Mouse (Mus musculus) kidney, embryonic 16.5 days (tissue): Measurements from ENCODE around the gene Fchsd2. TPM values are rescaled to one million over a fixed set of nuclear protein-coding genes. Genes with fewer than 3 reads are reported as not detected.
A peak's percentile ranks its signal among the peaks of the same experiment; 100 is the strongest.

Experiments
- ATAC-seq: fragments of 200-750 bp; cut with Nextera tagmentation; 2 replicates; pipeline ENCODE4 v1.8.0; 2017; ENCODE audit warnings: moderate TSS enrichment; ENCODE audit not compliant: low FRiP score, low TSS enrichment
- H3K27ac ChIP-seq: fragments of 300-500 bp; sonication (generic); 2 replicates; pipeline ENCODE4 v1.5.1; 2014; ENCODE audit warnings: low read length
- H3K27me3 ChIP-seq: fragments of 300-500 bp; sonication (generic); 2 replicates; pipeline ENCODE4 v1.6.1; 2014; ENCODE audit warnings: low read length, control low read depth, mixed read lengths; ENCODE audit not compliant: insufficient read depth
- H3K36me3 ChIP-seq: fragments of 300-500 bp; sonication (generic); 2 replicates; pipeline ENCODE4 v1.6.1; 2014; ENCODE audit warnings: low read length, control low read depth, mixed read lengths; ENCODE audit not compliant: insufficient read depth
- H3K4me1 ChIP-seq: fragments of 300-500 bp; sonication (generic); 2 replicates; pipeline ENCODE4 v1.6.1; 2014; ENCODE audit warnings: low read length, control low read depth, mixed read lengths; ENCODE audit not compliant: insufficient read depth
- H3K4me2 ChIP-seq: fragments of 300-500 bp; sonication (generic); replicated peaks from 2 replicates; pipeline ENCODE4 v1.6.1; 2014; ENCODE audit warnings: low read depth, low read length
- H3K4me3 ChIP-seq: fragments of 300-500 bp; sonication (generic); 2 replicates; pipeline ENCODE4 v1.5.1; 2014; ENCODE audit warnings: mild to moderate bottlenecking, low read length
- H3K9ac ChIP-seq: fragments of 300-500 bp; sonication (generic); replicated peaks from 2 replicates; pipeline ENCODE4 v1.6.1; 2014; ENCODE audit warnings: low read length
- H3K9me3 ChIP-seq: fragments of 300-500 bp; sonication (generic); 2 replicates; pipeline ENCODE4 v1.6.1; 2016; ENCODE audit warnings: low read length, control low read depth
- WGBS: fragments of 180-500 bp; shearing (Covaris S2); extraction: QIAGEN DNeasy Blood & Tissue Kit; methylation state at CpG from one replicate; pipeline ENCODE4 v1.1.7; 2014; 5-methylcytosine and 5-hydroxymethylcytosine counted together
- polyA plus RNA-seq: library from polyadenylated mRNA; unstranded; fragments of >200 nt; fragmentation: Nextera tagmentation; extraction: Ambion mirVana; gene quantifications from 2 replicates; pipeline ENCODE4 v1.2.1, GENCODE M21; 2015

Gene Fchsd2
- polyA plus RNA-seq, 1 experiment from 2014 or later = 24.6 TPM

DNA sequence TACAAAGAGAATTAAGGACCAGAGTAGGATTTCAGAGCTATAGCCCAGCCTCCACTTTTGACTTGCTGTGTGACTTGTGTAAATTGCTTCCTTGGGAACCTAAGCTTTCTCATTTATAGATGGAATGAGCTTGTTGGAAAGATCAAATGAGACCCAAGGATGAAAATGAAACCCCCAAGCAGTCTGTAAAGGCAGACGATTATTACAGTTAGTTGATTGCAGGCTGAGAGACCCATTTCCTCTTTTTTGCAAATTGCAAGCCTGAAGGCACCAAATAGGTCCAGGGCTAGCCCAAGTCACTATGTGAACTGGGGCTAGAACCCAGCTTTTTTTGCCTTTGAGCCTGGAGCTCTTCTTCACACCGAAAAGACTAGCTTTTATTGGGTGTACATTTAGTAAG, 218.4 kb downstream of the Fchsd2 start:
- peak overlapping the region; percentile 55; the same call in 1 of the 2 replicates for H3K4me3 ChIP-seq
- peak overlapping the region; percentile 53 for H3K4me2 ChIP-seq
- H3K9ac ChIP-seq = peak overlapping the region; percentile 76
- H3K27ac ChIP-seq = peak overlapping the region; percentile 96; the same call in 1 of the 2 replicates
- ATAC-seq = no peak
- H3K27me3 ChIP-seq = no peaks in the 10 kb centered on the region
- H3K4me1 ChIP-seq = peaks cover 4% of the 10 kb centered on the region; the same call in 1 of the 2 replicates
- WGBS = 31% methylated on average over 2 of the region's 2 CpGs
- no peaks in the 10 kb centered on the region for H3K9me3 ChIP-seq
- no peaks in the 10 kb centered on the region for H3K36me3 ChIP-seq

DNA sequence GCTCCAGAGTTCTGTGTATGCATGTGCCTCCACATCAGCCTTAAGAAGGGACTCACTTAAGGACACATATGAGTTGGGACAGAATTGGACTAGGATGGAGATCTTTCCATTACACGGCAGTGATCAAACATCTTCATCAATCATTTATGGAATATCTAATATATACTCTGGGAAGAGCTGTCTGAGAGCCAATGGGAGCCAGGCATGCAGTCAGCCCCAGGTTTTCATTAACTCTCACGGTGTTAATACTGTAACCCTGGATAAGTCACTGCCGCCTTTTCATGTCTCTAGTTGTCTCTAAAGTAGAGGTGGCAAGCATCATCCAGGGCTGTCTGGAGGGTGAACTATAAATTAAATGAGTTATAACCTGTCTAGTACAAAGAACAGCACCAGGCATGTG, 220.4 kb downstream of the Fchsd2 start:
- Histone ChIP-seq H3K4me2 (no peak overlapping the region), H3K36me3 (no peaks in the 10 kb centered on the region), H3K27ac (no peak overlapping the region), H3K4me3 (no peak overlapping the region), H3K9me3 (no peaks in the 10 kb centered on the region), H3K4me1 (peaks cover 4% of the 10 kb centered on the region; the same call in 1 of the 2 replicates), H3K9ac (no peak overlapping the region), H3K27me3 (no peaks in the 10 kb centered on the region)
- WGBS = 45% methylated on average over 3 of the region's 3 CpGs
- peak; percentile 58 for ATAC-seq

- Histone ChIP-seq H3K27me3 (no peaks in the 10 kb centered on the region), H3K36me3 (no peaks in the 10 kb centered on the region), H3K9ac (no peak overlapping the region), H3K9me3 (no peaks in the 10 kb centered on the region), H3K4me1 (peaks cover 4% of the 10 kb centered on the region; the same call in 1 of the 2 replicates), H3K4me3 (no peak overlapping the region), H3K27ac (peak overlapping the region; percentile 49; the same call in 1 of the 2 replicates), H3K4me2 (no peak overlapping the region)
- 71% methylated on average over 5 of the region's 5 CpGs for WGBS
- ATAC-seq = no peak
Observed at GRCm38 (mm10) chr7:101314396-101314795, 221.7 kb downstream of the Fchsd2 start.

- H3K9me3 ChIP-seq = no peaks in the 10 kb centered on the region
Observed at GRCm38 (mm10) chr7:101315699-101316098, 223.0 kb downstream of the Fchsd2 start.

DNA sequence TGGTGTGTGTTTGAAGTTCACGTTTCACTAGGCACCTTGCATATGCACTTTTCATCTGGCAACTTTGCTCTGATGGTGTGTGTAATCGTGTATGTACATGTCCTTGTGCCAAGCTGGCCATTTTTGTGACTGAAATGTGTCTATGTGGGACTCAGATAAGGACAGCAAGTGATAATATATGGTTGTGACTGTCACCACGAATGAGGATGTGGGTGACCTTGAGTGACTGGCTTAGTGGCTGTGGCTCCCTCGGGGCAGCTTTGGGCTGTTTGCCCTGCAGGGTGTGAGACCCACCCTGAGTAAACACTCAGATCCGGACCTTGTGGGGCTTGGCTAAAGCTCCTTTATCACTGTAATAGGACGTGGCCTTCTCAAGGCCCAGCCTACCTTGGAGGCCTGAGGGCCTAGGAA, 223.9 kb downstream of the Fchsd2 start:
- H3K27ac ChIP-seq = no peak overlapping the region
- no peak overlapping the region for H3K4me3 ChIP-seq
- WGBS = 67% methylated on average over 6 of the region's 6 CpGs
- no peaks in the 10 kb centered on the region for H3K27me3 ChIP-seq
- H3K4me2 ChIP-seq = no peak overlapping the region
- H3K36me3 ChIP-seq = no peaks in the 10 kb centered on the region
- H3K9me3 ChIP-seq = no peaks in the 10 kb centered on the region
- H3K9ac ChIP-seq = no peak overlapping the region
- no peak for ATAC-seq
- peaks cover 10% of the 10 kb centered on the region for H3K4me1 ChIP-seq

More at GRCm38 (mm10) chr7:101315699-101316098, 223.0 kb downstream of the Fchsd2 start:
- peaks cover 11% of the 10 kb centered on the region for H3K4me1 ChIP-seq
- H3K36me3 ChIP-seq = no peaks in the 10 kb centered on the region
- no peak overlapping the region for H3K4me3 ChIP-seq
- no peak overlapping the region for H3K27ac ChIP-seq
- ATAC-seq = no peak
- H3K4me2 ChIP-seq = no peak overlapping the region
- no peak overlapping the region for H3K9ac ChIP-seq
- no peaks in the 10 kb centered on the region for H3K27me3 ChIP-seq

- H3K9me3 ChIP-seq = no peaks in the 10 kb centered on the region
- 70% methylated on average over 3 of the region's 3 CpGs for WGBS
- H3K4me1 ChIP-seq = peaks cover 14% of the 10 kb centered on the region
- H3K36me3 ChIP-seq = no peaks in the 10 kb centered on the region
- no peak within 1 kb of the TSS for H3K4me2 ChIP-seq
- ATAC-seq = no peak
- no peak within 1 kb of the TSS for H3K9ac ChIP-seq
- no peaks in the 10 kb centered on the region for H3K27me3 ChIP-seq
- H3K4me3 ChIP-seq = no peak within 1 kb of the TSS
- H3K27ac ChIP-seq = no peak within 1 kb of the TSS
Observed at GRCm38 (mm10) chr7:101317014-101317413, 224.4 kb downstream of the Fchsd2 start, which contains the start of gene Stard10. Gene Stard10, plus strand, starts transcription at chr7:101317086.

- Histone ChIP-seq H3K27ac (no peak overlapping the region), H3K4me1 (peaks cover 27% of the 10 kb centered on the region), H3K36me3 (no peaks in the 10 kb centered on the region), H3K4me2 (no peak overlapping the region), H3K9me3 (no peaks in the 10 kb centered on the region), H3K4me3 (no peak overlapping the region), H3K27me3 (no peaks in the 10 kb centered on the region), H3K9ac (no peak overlapping the region)
- WGBS = 67% methylated on average over 4 of the region's 4 CpGs
- ATAC-seq = no peak
Observed at GRCm38 (mm10) chr7:101318848-101319247, 226.2 kb downstream of the Fchsd2 start.

- no peaks in the 10 kb centered on the region for H3K27me3 ChIP-seq
- H3K9ac ChIP-seq = no peak overlapping the region
- H3K36me3 ChIP-seq = no peaks in the 10 kb centered on the region
- no peaks in the 10 kb centered on the region for H3K9me3 ChIP-seq
- H3K4me3 ChIP-seq = no peak overlapping the region
- WGBS = 89% methylated on average over 1 of the region's 1 CpGs
- no peak overlapping the region for H3K27ac ChIP-seq
- peaks cover 36% of the 10 kb centered on the region for H3K4me1 ChIP-seq
- no peak overlapping the region for H3K4me2 ChIP-seq
- no peak for ATAC-seq
Observed at GRCm38 (mm10) chr7:101319796-101320195, 227.1 kb downstream of the Fchsd2 start.

DNA sequence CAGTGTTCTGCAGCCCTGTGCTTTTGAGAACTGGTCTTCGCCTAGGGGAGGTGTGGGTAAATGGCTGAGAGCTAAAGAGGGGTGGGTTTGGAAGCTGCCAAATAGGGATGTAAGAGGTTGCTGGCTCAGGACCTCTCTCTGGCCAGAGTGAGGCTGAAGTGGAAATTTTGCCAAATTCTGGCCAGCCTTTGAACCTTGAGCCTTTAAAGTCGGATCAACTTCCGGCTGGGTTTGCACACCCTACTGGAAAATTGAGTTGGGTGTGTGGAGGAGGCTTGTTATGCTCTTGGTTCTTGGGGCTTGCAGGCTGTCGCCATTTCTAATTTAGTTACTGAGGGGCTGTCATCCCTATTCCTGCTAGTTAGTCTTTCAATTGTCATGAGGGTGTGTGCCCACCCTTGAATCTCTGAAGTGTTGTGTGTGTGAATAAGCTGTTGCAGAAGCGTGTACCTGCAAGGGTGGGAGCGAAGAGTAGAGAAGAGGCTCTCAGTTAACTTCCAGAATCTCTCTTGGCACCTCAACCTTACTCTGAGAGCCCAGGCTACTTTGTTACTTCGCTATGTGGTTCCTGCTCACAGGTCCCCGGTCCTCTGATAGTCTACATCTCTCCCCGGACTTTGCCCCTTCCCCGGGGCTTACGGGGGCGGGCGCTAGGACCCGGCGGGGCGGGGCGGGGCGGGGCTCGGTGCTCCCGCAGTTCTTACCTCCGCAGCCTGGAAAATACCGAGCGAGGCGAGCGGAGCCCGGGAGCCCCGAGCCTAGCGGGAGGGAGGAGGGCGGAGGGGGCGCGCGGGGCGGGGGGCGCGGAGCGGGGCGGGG, 227.9 kb downstream of the Fchsd2 start:
- H3K27ac ChIP-seq = peak overlapping the region; percentile 82
- peak overlapping the region; percentile 63 for H3K4me3 ChIP-seq
- no peaks in the 10 kb centered on the region for H3K36me3 ChIP-seq
- H3K9ac ChIP-seq = peak overlapping the region; percentile 72
- peak; percentile 78 for ATAC-seq
- peaks cover 36% of the 10 kb centered on the region for H3K4me1 ChIP-seq
- H3K4me2 ChIP-seq = peak overlapping the region; percentile 95
- H3K27me3 ChIP-seq = no peaks in the 10 kb centered on the region
- WGBS = 3% methylated on average over 20 of the region's 37 CpGs
- no peaks in the 10 kb centered on the region for H3K9me3 ChIP-seq

- peak overlapping the region; percentile 82 for H3K27ac ChIP-seq
- peaks cover 36% of the 10 kb centered on the region for H3K4me1 ChIP-seq
- no peaks in the 10 kb centered on the region for H3K9me3 ChIP-seq
- peak; percentile 76 for ATAC-seq
- under 1% methylated on average over 53 of the region's 61 CpGs for WGBS
- no peaks in the 10 kb centered on the region for H3K36me3 ChIP-seq
- H3K9ac ChIP-seq = peak overlapping the region; percentile 72
- no peaks in the 10 kb centered on the region for H3K27me3 ChIP-seq
- H3K4me3 ChIP-seq = peak overlapping the region; percentile 63
- H3K4me2 ChIP-seq = peak overlapping the region; percentile 95
Observed at GRCm38 (mm10) chr7:101321218-101321827, 228.7 kb downstream of the Fchsd2 start.
